Mouse (Mus musculus): ENCODE measurements at regions not wholly inside any gene's neighbourhood (a gene's known extent, or its start where the extent isn't known, plus 50 kb on each side); places are given as distances from the start of the nearest gene placed in this dataset.

GRCm38 (mm10) chr7:130036845-130037572 is 445.3 kb downstream of the Wdr11 start:
- DNase-seq (ENCODE audit: low spot score) = peak; percentile 15

DNA sequence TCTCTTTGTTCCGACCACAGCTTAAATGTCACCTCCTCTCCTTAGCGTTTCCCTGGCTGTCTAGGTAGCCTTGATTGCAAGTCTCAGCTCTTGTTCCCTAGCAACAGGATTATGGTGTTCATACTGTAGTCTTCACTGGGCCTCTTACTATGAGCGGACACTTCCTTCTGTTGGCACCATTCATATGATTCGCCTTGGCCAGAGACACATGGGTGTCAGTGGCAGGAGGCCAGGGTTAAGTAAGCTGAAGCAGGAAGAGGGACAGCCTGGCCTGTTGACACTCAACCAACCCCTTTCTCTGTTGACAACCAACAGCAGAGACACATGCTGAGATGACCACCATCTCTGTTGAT is 445.9 kb downstream of the Wdr11 start:
- DNase-seq (ENCODE audit: low spot score) = no peak

- no peak for DNase-seq (ENCODE audit: low spot score)
These were observed 448.9 kb downstream of the Wdr11 start for GRCm38 (mm10) chr7:130040596-130040995.

GRCm38 (mm10) chr7:130041402-130041965 is 449.8 kb downstream of the Wdr11 start:
- DNase-seq (ENCODE audit: low spot score) = no peak

- DNase-seq (ENCODE audit: low spot score) = no peak
These were observed 450.7 kb downstream of the Wdr11 start for GRCm38 (mm10) chr7:130042296-130042910.

GRCm38 (mm10) chr7:130043397-130044234 is 452.0 kb downstream of the Wdr11 start:
- no peak for DNase-seq (ENCODE audit: low spot score)

DNA sequence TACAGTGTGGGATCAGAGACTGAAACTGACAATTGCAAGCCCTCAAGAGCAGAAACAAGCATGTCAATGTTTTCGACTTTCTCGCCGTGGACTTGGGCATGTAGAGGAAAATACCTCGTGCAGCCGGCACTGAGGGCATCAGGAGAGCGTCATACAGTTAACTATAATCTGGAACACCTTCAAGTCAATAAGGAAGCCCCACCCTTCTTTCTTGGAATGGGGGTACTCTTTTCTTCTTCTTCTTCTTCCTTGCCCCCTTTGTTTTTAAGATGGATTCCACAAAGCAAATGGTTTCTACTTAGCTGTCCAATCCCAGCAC is 452.5 kb downstream of the Wdr11 start:
- no peak for DNase-seq (ENCODE audit: low spot score)

DNA sequence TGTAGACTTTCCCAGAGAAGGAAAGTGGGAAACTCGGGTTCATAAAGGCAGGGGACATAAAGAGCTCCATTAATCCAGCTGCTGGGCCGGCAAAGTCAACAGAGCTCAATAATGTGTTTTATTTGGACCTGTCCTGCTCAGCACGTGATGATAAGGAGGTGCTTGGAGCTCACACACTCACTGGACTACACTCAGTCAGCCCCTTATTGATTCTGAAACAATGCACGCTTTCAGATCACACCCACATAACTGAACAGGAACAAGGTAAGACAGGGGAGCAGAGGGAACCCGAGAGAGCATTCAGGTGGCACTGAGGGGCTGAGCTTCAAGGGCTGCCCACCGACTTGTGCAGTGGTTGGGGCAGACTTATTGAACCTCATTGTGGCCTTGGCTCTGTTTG is 452.9 kb downstream of the Wdr11 start:
- no peak for DNase-seq (ENCODE audit: low spot score)

GRCm38 (mm10) chr7:130046086-130046485 is 454.4 kb downstream of the Wdr11 start:
- no peak for DNase-seq (ENCODE audit: low spot score)

DNA sequence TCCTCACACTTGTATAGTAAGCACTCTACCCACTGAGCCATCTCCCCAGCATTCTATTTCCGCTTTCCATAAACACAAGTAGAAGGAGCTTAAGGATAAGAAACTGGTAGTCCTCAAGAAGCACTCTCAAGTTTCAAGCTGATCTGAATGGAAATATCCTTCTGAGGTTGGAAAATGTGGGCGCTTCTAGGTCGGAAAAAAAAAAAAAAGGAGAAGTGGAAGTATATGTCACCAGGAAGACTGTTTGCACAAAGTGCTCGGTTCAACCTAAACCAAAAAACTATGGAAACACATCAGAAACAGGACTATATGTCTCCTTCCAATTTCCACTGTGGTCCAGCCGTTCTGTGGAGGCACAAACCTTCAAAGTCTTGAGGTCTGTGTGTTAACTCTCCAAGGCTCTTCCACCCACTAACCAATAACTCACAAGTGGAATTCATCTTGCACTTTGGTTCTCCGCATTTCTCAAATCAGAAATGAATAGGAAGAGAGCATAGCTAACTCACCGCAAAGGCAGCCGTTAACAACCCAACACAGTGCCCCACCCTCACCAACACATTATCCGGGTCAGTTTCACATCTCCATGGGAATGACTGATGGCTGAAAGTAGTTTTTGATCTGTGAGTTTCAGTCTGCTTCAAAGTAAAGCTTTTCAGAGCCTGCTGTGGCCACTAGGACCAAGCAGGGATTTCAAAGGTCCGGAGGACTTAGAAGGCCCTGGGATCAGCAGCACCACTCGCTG is 455.8 kb downstream of the Wdr11 start:
- DNase-seq (ENCODE audit: low spot score) = no peak

DNA sequence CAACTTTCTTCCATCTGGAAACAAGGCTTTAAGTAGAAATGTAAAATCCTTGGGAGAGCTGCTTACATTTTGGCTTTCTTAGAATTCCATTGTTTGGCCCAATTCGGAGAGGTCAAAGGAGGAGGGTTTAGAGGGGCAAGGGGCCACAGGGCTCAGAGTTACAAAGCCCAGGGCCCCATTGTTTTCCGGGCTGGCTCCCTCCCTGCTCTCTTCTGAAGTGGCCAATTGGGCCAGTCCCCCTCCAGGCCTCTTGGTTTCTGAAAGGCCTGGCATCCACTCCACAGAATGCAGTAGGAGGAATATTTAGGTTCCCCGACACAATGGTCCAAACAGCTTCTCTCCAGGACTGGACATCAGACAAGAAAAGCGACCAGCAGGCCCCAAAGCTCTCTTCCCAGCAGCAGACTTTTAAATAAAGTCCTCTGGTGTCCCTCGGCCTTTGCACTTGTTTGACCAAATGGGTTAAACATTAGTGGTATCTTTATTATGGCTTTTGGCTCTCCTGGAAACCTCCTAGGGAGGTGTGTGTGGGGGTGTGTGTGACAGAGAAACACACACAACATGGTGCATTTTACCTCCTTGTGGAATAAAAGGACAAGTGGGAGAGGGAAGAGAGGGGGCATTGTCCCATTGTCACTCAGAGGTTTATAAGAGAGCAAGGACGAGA is 456.6 kb downstream of the Wdr11 start:
- DNase-seq (ENCODE audit: low spot score) = no peak

DNA sequence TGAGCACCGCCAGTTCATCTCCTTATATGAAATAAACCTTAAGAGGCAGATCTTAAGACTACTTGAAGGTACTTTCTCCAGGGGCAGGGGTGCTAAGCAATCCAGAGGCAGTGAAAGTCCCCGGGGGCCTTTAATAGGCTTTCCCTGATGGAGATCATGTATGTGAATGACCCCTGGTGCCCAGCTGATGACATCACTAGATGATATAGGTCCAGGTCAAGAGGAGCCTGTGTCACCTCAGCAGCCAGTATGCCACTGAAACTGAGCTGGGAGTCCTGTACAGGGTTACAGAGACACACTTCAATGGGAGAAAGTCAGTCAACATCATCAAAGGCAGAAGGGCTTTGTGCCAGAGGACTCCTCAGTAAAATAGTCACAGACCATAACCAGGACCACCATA is 457.8 kb downstream of the Wdr11 start:
- DNase-seq (ENCODE audit: low spot score) = no peak

- DNase-seq (ENCODE audit: low spot score) = no peak
These were observed 458.5 kb downstream of the Wdr11 start for GRCm38 (mm10) chr7:130050120-130050519.

GRCm38 (mm10) chr7:130052376-130052775 is 460.7 kb downstream of the Wdr11 start:
- no peak for DNase-seq (ENCODE audit: low spot score)

- no peak for DNase-seq (ENCODE audit: low spot score)
These were observed 462.5 kb downstream of the Ate1 start for GRCm38 (mm10) chr7:130057708-130058107.

DNA sequence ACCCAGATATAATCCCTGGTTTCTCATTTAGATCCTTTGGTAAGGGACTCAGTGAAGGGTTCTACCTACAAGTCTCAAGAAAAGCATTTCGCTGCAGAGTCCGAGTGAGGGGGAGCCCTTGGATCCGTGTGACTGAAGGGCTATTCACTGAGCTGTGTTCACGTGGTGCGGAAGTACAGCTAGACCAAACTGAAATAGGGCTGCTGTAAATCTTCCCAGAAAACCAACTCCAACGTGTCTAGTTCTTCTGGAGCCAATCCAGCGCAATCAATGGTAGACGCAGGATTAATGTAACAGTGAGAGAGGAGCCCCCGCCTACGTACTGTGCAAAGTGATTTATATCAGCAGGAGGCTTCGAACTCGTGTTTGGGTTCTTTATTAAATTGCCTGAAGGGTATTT is 461.9 kb downstream of the Ate1 start:
- no peak for DNase-seq (ENCODE audit: low spot score)

DNA sequence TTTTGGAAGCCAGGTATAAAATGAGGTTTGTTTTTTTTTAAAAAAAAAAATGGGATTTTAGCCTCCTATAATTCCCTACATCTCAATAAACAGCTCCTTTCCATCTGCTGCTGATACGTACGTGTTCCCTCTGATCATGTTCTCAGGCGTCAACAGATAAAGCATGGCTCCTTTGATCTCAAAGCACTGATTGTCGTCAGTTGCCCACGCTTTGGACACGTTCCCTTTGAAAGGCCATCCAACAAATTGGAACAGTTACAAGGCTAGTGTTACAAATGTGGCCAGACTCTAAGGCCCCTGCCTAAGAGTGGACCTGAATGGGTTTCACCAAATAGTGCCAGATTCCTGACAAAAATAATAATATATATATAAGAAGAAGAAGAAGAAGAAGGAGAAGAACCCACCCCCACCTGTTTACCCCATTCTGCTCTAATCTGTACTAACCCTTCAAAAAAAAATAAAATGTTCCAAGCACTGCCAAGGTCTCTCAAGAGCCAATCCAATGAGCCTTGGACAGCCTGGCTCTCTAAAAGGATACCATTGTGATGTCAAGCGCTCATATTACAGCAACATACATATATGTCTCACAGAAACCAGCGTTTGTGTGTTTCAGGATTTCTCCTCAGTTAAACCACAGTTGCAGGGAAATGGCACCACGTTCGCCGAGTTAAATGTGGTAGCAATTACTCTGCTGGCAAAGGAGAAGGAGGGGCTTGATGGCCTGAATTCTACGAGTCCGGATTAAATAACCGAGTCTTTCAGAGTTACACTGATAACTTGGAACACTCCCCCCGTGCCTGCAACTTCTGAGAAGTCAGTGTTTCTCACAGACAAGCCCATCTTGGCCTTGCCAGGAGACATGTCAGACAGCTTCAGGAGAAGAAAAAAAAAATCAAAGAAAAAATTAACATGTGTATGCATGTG is 460.2 kb downstream of the Ate1 start:
- DNase-seq (ENCODE audit: low spot score) = no peak

- no peak for DNase-seq (ENCODE audit: low spot score)
These were observed 455.7 kb downstream of the Ate1 start for GRCm38 (mm10) chr7:130064500-130064899.

DNA sequence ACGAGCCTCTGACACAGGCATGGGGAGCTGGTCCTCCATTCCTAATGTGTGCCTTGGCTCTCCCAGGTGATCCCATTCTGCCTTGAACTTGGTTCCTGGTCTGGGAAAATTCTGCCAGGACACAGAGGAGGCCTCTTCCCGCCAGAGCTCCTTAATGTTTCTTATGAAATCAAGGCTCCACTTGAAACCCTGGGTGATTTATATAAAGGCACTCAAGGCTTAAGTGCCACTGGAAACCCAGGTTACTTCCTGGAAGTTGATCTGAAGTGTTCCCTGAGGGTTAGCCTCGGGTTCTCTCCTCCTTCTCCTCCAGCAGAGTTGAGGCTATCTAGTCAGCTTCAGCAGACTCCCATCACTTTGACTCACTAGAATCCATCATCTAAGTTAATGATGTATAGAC is 451.9 kb downstream of the Ate1 start:
- no peak for DNase-seq (ENCODE audit: low spot score)

GRCm38 (mm10) chr7:130073388-130073787 is 446.8 kb downstream of the Ate1 start:
- no peak for DNase-seq (ENCODE audit: low spot score)
